Mouse (Mus musculus) liver, adult 2 months (tissue): ENCODE results near the gene Trim27. TPM values are rescaled to one million over a fixed set of nuclear protein-coding genes. Genes with fewer than 3 reads are reported as not detected.

Experiments used
- DNase-seq: peaks from one replicate; pipeline ENCODE4 v3.0.0-alpha.2; 2011; ENCODE audit warnings: low read depth, low spot score; ENCODE audit errors: extremely low read depth
- H3K27ac ChIP-seq: fragments of 200-500 bp; replicated peaks from 2 replicates; pipeline ENCODE4 v1.5.1; 2012; ENCODE audit warnings: low read depth, mild to moderate bottlenecking, control low read depth, inconsistent platforms, low read length; ENCODE audit not compliant: insufficient read depth
- H3K27me3 ChIP-seq: fragments of 200-500 bp; 2 replicates; pipeline ENCODE4 v1.6.1; 2012; ENCODE audit warnings: mild to moderate bottlenecking, moderate library complexity, low read length, inconsistent platforms; ENCODE audit not compliant: control insufficient read depth, insufficient read depth
- H3K36me3 ChIP-seq: fragments of 200-500 bp; 2 replicates; pipeline ENCODE4 v1.6.1; 2012; ENCODE audit warnings: low read length, inconsistent platforms; ENCODE audit not compliant: control insufficient read depth, insufficient read depth
- H3K4me1 ChIP-seq: fragments of 200-500 bp; 2 replicates; pipeline ENCODE4 v1.6.1; 2011; ENCODE audit warnings: low read length; ENCODE audit not compliant: control insufficient read depth, insufficient read depth
- H3K4me3 ChIP-seq: fragments of 200-500 bp; 2 replicates; pipeline ENCODE4 v1.5.1; 2011; ENCODE audit warnings: low read depth, mild to moderate bottlenecking, control low read depth, low read length, moderate library complexity; ENCODE audit not compliant: insufficient read depth
- H3K79me2 ChIP-seq: fragments of 200-500 bp; 2 replicates; pipeline ENCODE4 v1.6.1; 2012; ENCODE audit warnings: inconsistent platforms, mild to moderate bottlenecking, low read length, moderate library complexity; ENCODE audit not compliant: control insufficient read depth, insufficient read depth
- H3K9ac ChIP-seq: fragments of 200-500 bp; 2 replicates; pipeline ENCODE4 v1.6.1; 2012; ENCODE audit warnings: low read depth, mild to moderate bottlenecking, control low read depth, inconsistent platforms, low read length
- CTCF ChIP-seq: fragments of 200-500 bp; IDR thresholded peaks from 2 replicates; pipeline ENCODE4 v1.5.1; 2011; ENCODE audit warnings: low read depth, low read length, control low read depth
- POLR2A ChIP-seq: fragments of 200-500 bp; IDR thresholded peaks from 2 replicates; pipeline ENCODE4 v1.6.1; 2011; ENCODE audit warnings: low read length, control low read depth; ENCODE audit not compliant: insufficient read depth; ENCODE audit errors: extremely low read depth
- WGBS: fragments of 180-500 bp; shearing (Covaris S2); methylation state at CpG from one replicate; pipeline ENCODE4 v1.1.7; 2018; 5-methylcytosine and 5-hydroxymethylcytosine counted together
- polyA plus RNA-seq: library from polyadenylated mRNA; depleted of rRNA; stranded (reverse); fragments of >200 nt; gene quantifications from 2 replicates; pipeline ENCODE4 v1.2.3, GENCODE M21; 2012
- total RNA-seq: library from RNA; depleted of rRNA; stranded (reverse); fragments of >200 nt; gene quantifications from 2 replicates; pipeline ENCODE4 v1.2.3, GENCODE M21; 2014

The Trim27 gene
- total and polyA plus RNA-seq, 2 experiments, result 9.4 to 39.5 TPM

GRCm38 (mm10) chr13:21166936-21167909 is 12.0 kb upstream of the Trim27 start:
- DNase-seq, result peak; percentile 68
- no peaks in the 10 kb centered on the region for H3K79me2 ChIP-seq
- no peaks in the 10 kb centered on the region for H3K36me3 ChIP-seq
- peak overlapping the region; percentile 40 for H3K4me3 ChIP-seq
- no peak overlapping the region for H3K27ac ChIP-seq
- H3K9ac ChIP-seq, result peak overlapping the region; percentile 46; the same call in 1 of the 2 replicates
- 2% methylated on average over 27 of the region's 27 CpGs for WGBS
- no peaks in the 10 kb centered on the region for H3K27me3 ChIP-seq
- TF ChIP-seq CTCF (no peak), POLR2A (no peak)
- no peaks in the 10 kb centered on the region for H3K4me1 ChIP-seq

GRCm38 (mm10) chr13:21167910-21168300 is 11.3 kb upstream of the Trim27 start:
- Histone ChIP-seq H3K27me3 (no peaks in the 10 kb centered on the region), H3K36me3 (no peaks in the 10 kb centered on the region), H3K79me2 (no peaks in the 10 kb centered on the region), H3K27ac (no peak overlapping the region), H3K4me3 (peak overlapping the region; percentile 36; the same call in 1 of the 2 replicates), H3K9ac (no peak overlapping the region), H3K4me1 (peaks cover 2% of the 10 kb centered on the region; the same call in 1 of the 2 replicates)
- DNase-seq, result no peak
- no peak for TF ChIP-seq POLR2A
- TF ChIP-seq CTCF, result no peak
- WGBS, result under 1% methylated on average over 8 of the region's 8 CpGs

GRCm38 (mm10) chr13:21168371-21169011 is 10.8 kb upstream of the Trim27 start:
- DNase-seq, result peak; percentile 73
- H3K9ac ChIP-seq, result peak overlapping the region; percentile 38
- H3K27ac ChIP-seq, result no peak overlapping the region
- peak overlapping the region; percentile 39 for H3K4me3 ChIP-seq
- H3K4me1 ChIP-seq, result peaks cover 2% of the 10 kb centered on the region; the same call in 1 of the 2 replicates
- TF ChIP-seq CTCF (no peak), POLR2A (no peak)
- no peaks in the 10 kb centered on the region for H3K36me3 ChIP-seq
- no peaks in the 10 kb centered on the region for H3K27me3 ChIP-seq
- WGBS, result under 1% methylated on average over 16 of the region's 16 CpGs
- H3K79me2 ChIP-seq, result no peaks in the 10 kb centered on the region

- no peak for DNase-seq
- TF ChIP-seq POLR2A (no peak), CTCF (no peak)
- Histone ChIP-seq H3K27ac (no peak overlapping the region), H3K27me3 (no peaks in the 10 kb centered on the region), H3K4me1 (peaks cover 2% of the 10 kb centered on the region; the same call in 1 of the 2 replicates), H3K9ac (no peak overlapping the region), H3K79me2 (no peaks in the 10 kb centered on the region), H3K4me3 (peak overlapping the region; percentile 39), H3K36me3 (no peaks in the 10 kb centered on the region)
- under 1% methylated on average over 14 of the region's 14 CpGs for WGBS
These were observed 10.1 kb upstream of the Trim27 start for GRCm38 (mm10) chr13:21169121-21169656.

GRCm38 (mm10) chr13:21169657-21170430 is 9.4 kb upstream of the Trim27 start:
- Histone ChIP-seq H3K4me1 (peaks cover 2% of the 10 kb centered on the region; the same call in 1 of the 2 replicates), H3K36me3 (no peaks in the 10 kb centered on the region), H3K27me3 (no peaks in the 10 kb centered on the region), H3K27ac (no peak overlapping the region), H3K4me3 (peak overlapping the region; percentile 51), H3K79me2 (no peaks in the 10 kb centered on the region), H3K9ac (no peak overlapping the region)
- TF ChIP-seq POLR2A, result no peak
- no peak for TF ChIP-seq CTCF
- 1% methylated on average over 39 of the region's 39 CpGs for WGBS
- DNase-seq, result peak; percentile 79
